Mouse (Mus musculus) heart, embryonic 10.5 days (tissue): Measurements from ENCODE around the gene Tmem239. TPM values are rescaled to one million over a fixed set of nuclear protein-coding genes. Genes with fewer than 3 reads are reported as not detected.
A peak's percentile ranks its signal among the peaks of the same experiment; 100 is the strongest.

Experiments used
- DNase-seq: peaks from one replicate; pipeline ENCODE4 v3.0.0-alpha.2; 2017; ENCODE audit warnings: low spot score
- H3K27ac ChIP-seq: fragments of 300-500 bp; sonication (generic); 2 replicates; pipeline ENCODE4 v1.5.1; 2016; ENCODE audit warnings: mild to moderate bottlenecking
- H3K27me3 ChIP-seq: fragments of 300-500 bp; sonication (generic); 2 replicates; pipeline ENCODE4 v1.6.1; 2016; ENCODE audit warnings: mild to moderate bottlenecking; ENCODE audit not compliant: poor library complexity, insufficient read depth, severe bottlenecking
- H3K36me3 ChIP-seq: fragments of 300-500 bp; sonication (generic); 2 replicates; pipeline ENCODE4 v1.6.1; 2016; ENCODE audit warnings: mild to moderate bottlenecking, moderate library complexity
- H3K4me1 ChIP-seq: fragments of 300-500 bp; sonication (generic); 2 replicates; pipeline ENCODE4 v1.6.1; 2016; ENCODE audit warnings: mild to moderate bottlenecking
- H3K4me3 ChIP-seq: fragments of 300-500 bp; sonication (generic); 2 replicates; pipeline ENCODE4 v1.5.1; 2016; ENCODE audit warnings: mild to moderate bottlenecking, moderate library complexity
- H3K9me3 ChIP-seq: fragments of 300-500 bp; sonication (generic); 2 replicates; pipeline ENCODE4 v1.6.1; 2016; ENCODE audit warnings: mild to moderate bottlenecking, moderate library complexity
- WGBS: fragments of 180-500 bp; shearing (Covaris S2); methylation state at CpG from one replicate; pipeline ENCODE4 v1.1.7; 2016; 5-methylcytosine and 5-hydroxymethylcytosine counted together
- polyA plus RNA-seq: library from polyadenylated mRNA; unstranded; fragments of >200 nt; fragmentation: Nextera tagmentation; extraction: Ambion mirVana; gene quantifications from 2 replicates; pipeline ENCODE4 v1.2.1, GENCODE M21; 2016

The Tmem239 gene
- polyA plus RNA-seq, 1 experiment from 2014 or later, result not detected

DNA sequence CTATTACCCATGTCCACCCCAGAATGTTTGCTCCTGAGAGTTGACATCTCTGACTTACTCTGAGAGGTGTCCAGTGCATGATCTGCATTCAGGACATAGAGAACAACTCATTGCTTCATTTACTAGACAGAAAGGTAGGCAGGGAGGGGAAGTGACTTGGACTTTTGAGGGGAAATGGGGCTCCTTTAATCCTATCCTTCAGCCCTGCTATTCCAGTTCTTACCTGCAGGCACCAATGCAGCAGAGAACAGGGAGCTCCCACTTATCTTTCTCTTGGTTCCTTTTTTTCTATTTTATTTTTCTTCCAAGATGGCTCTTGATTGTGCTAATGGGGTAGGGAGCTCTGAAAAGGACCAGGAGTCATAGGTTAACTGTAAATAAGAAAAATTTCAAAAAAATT is 42.2 kb downstream of the Tmem239 start:
- Histone ChIP-seq H3K4me3 (no peak overlapping the region), H3K9me3 (no peaks in the 10 kb centered on the region), H3K36me3 (peaks cover 12% of the 10 kb centered on the region), H3K27me3 (peaks cover 10% of the 10 kb centered on the region; the same call in 1 of the 2 replicates), H3K4me1 (peaks cover 27% of the 10 kb centered on the region), H3K27ac (no peak overlapping the region)
- DNase-seq, result no peak

DNA sequence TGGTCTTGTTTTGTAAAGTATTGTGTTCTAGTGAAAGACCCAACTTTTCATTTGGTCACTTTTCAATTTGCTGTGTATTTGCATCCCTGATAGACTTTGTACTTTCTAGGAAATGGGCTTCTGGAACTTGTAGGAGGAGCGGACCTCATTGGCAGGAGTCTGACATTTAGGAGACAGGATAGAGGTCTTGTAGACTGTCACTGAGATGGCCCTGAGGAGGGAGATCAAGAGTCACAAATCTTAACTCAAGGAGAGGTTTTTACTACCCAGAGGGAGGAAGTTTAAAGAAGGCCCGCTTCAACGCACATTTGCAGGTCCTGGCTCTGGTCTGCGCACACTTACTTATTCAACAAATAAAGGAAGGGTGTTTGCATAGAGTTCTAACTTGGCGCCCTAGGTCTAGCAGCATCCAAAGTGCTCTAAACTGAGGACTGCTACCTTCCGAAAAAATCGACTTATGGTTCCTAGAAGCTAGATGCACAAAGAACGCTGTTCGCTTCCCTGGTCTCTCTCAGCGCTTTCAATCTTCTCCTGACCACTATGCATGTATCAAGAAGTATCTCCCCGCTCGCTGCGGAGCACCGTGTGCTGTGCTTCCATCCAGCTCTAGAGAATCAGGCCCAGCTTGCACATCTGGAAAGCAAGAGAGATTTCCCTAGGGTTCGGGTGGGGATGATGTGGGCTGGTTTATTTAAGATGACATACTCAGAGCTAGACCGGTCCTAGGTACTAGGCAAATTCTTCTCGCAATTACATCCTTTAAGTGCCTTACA is 42.9 kb downstream of the Tmem239 start:
- Histone ChIP-seq H3K9me3 (no peaks in the 10 kb centered on the region), H3K4me1 (peaks cover 28% of the 10 kb centered on the region), H3K27me3 (peaks cover 10% of the 10 kb centered on the region; the same call in 1 of the 2 replicates), H3K4me3 (peak overlapping the region; percentile 80), H3K36me3 (peaks cover 4% of the 10 kb centered on the region), H3K27ac (no peak overlapping the region)
- WGBS, result 11% methylated on average over 17 of the region's 17 CpGs
- no peak for DNase-seq

DNA sequence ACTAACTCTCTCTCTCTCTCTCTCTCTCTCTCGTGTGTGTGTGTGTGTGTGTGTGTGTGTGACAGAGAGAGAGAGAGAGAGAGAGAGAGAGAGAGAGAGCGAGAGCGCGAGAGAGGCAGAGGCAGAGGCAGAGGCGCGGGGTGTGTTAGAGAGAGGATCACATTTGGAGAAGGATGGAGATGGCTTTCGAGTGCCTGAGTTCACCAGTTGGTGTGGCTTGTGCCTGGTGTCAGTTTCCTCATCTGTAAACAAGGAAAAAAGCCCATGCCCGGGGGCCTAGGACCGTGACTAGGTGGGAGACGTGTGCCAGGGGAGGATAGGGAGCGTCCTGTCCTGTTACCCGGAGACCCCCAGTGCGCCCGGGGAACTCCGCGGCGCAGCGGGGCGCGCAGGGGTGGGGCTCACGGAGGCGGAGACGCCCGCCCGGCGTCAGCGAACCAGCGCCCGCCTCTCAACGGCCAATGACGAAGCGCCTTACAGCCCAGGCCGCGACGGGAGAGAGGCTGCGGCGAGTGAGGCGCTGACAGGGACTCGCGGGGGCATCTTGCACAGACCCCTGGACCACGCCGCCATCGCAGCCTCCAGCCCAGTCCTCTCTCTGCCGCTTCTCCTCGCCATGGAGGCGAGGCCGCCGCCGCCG is 43.6 kb downstream of the Tmem239 start, which contains the start of gene Ptpra:
Gene Ptpra (plus strand): TSS at position 485 of the 640 bp plus-strand sequence.
- H3K27ac ChIP-seq, result peak within 1 kb of the TSS; percentile 92
- H3K4me3 ChIP-seq, result peak within 1 kb of the TSS; percentile 80
- H3K9me3 ChIP-seq, result no peaks in the 10 kb centered on the region
- DNase-seq, result peak; percentile 95
- WGBS, result 1% methylated on average over 49 of the region's 50 CpGs
- H3K36me3 ChIP-seq, result no peaks in the 10 kb centered on the region
- peaks cover 34% of the 10 kb centered on the region for H3K4me1 ChIP-seq
- peaks cover 10% of the 10 kb centered on the region; the same call in 1 of the 2 replicates for H3K27me3 ChIP-seq

DNA sequence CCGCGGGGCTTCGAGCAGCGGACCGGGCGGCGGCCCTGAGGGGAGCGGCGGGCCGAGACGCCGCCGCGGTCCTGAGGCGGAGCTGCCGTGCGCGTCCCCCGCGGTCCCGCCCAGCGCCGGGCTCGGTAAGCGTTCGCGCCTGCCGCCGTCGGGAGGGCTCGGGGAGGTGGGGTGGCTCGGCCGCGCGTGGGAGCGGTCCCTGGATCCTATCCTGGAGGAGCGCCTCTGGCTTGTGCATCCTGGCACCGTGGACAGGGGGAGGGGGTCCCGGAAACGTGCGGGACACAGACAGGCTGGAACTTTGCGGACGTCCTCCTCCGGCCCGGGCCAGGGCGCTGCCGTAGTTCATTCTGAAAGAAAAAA is 44.1 kb downstream of the Tmem239 start:
- no peaks in the 10 kb centered on the region for H3K36me3 ChIP-seq
- no peaks in the 10 kb centered on the region for H3K9me3 ChIP-seq
- peaks cover 37% of the 10 kb centered on the region for H3K4me1 ChIP-seq
- H3K27ac ChIP-seq, result peak overlapping the region; percentile 92
- WGBS, result under 1% methylated on average over 47 of the region's 47 CpGs
- H3K4me3 ChIP-seq, result peak overlapping the region; percentile 80
- DNase-seq, result peak; percentile 88
- peaks cover 10% of the 10 kb centered on the region; the same call in 1 of the 2 replicates for H3K27me3 ChIP-seq

DNA sequence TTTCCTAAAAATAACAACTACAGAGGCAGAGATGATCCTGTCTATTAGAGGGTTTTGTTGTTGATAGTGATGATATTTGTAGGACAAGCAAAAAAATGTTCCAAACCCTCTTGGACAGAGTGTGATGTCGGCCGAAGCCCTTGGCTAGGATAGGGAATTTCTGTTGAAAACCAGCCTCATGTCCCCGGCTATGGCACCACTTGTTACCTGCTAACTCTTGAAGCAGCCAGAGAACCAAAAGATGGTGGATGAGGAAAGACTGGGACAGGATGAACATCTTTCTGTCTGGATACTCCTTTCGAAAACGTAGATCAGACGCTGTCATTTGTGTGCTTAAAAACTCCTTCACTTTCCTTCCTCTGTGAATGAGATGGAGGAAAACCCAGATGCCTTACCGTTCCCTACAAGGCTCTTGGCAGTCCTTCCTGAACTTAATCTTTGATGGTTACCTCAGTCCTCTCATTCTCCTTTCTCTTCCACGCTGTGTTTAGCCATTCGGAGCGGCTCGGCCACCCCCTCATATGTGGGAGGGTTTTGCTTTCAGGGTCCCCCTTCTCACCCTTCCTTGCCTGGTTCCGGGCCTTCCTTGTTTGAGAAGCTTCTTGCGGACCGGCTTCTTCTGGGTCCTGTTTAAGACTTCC is 44.9 kb downstream of the Tmem239 start:
- Histone ChIP-seq H3K27ac (peak overlapping the region; percentile 92; the same call in 1 of the 2 replicates), H3K4me1 (peaks cover 40% of the 10 kb centered on the region), H3K9me3 (no peaks in the 10 kb centered on the region), H3K27me3 (peaks cover 10% of the 10 kb centered on the region; the same call in 1 of the 2 replicates), H3K4me3 (peak overlapping the region; percentile 80), H3K36me3 (no peaks in the 10 kb centered on the region)
- 66% methylated on average over 14 of the region's 14 CpGs for WGBS
- no peak for DNase-seq

DNA sequence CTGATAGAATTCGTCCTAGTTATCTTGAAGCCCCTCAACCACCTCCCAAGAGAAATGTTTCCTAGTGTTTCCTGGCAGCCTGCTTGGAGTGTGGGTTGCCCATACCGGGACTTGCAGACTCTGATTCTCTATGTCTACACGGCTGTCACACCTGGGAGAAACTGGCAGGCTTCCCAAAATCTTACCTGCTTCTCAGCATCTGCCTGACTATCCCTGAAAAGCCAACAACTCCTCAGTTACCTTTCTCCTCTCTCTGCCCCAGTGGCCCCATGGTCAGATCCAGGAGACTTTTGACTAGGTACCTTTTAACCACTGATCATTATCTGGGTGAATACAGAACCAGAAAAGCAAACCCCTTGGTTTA is 45.4 kb downstream of the Tmem239 start:
- H3K9me3 ChIP-seq, result no peaks in the 10 kb centered on the region
- WGBS, result 52% methylated on average over 3 of the region's 3 CpGs
- H3K4me1 ChIP-seq, result peaks cover 43% of the 10 kb centered on the region
- H3K36me3 ChIP-seq, result no peaks in the 10 kb centered on the region
- H3K4me3 ChIP-seq, result peak overlapping the region; percentile 80
- DNase-seq, result no peak
- peaks cover 10% of the 10 kb centered on the region; the same call in 1 of the 2 replicates for H3K27me3 ChIP-seq
- H3K27ac ChIP-seq, result no peak overlapping the region

DNA sequence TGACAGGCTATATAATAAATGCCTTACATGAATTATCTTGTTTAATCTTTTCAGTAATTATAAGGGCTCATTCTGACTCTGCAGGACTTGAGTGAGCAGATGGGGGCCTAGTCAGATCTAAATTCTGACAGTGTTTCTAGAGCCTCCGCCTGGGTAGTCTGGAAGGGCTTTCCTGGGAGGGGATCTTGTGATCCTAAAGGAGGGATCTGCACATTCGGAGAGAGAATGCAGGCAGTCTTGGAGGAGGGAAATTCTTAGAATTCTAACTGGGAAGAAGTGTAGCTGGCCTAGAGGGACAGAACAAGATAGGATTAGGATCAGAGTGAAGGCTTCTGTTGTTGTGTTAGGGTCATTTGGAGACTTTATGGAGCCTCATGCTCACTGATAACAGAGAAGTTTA is 46.0 kb downstream of the Tmem239 start:
- Histone ChIP-seq H3K4me1 (peaks cover 49% of the 10 kb centered on the region), H3K4me3 (no peak overlapping the region), H3K36me3 (no peaks in the 10 kb centered on the region), H3K9me3 (no peaks in the 10 kb centered on the region), H3K27ac (no peak overlapping the region), H3K27me3 (peaks cover 10% of the 10 kb centered on the region; the same call in 1 of the 2 replicates)
- no peak for DNase-seq
- WGBS, result 41% methylated on average over 2 of the region's 2 CpGs

DNA sequence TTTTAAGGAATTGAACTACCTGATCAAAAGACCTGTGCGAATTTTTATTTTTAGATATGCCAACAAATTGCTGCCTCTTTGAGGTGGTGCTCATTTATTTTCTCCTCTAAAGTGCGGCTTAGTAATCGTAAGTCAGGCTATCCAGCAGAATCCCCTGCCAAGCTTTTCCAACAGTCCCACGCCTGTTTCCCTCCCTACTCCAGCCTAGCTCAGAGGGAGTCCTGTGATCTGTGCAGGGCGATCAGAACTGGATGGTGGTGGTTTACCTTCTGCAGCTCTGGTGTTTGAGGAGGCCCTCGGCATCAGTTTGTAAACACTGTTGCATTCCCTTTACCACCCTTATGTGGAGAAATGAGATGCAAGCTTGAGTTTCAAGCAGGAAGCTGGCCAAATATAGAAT is 47.1 kb downstream of the Tmem239 start:
- H3K4me3 ChIP-seq, result no peak overlapping the region
- WGBS, result 68% methylated on average over 6 of the region's 6 CpGs

DNA sequence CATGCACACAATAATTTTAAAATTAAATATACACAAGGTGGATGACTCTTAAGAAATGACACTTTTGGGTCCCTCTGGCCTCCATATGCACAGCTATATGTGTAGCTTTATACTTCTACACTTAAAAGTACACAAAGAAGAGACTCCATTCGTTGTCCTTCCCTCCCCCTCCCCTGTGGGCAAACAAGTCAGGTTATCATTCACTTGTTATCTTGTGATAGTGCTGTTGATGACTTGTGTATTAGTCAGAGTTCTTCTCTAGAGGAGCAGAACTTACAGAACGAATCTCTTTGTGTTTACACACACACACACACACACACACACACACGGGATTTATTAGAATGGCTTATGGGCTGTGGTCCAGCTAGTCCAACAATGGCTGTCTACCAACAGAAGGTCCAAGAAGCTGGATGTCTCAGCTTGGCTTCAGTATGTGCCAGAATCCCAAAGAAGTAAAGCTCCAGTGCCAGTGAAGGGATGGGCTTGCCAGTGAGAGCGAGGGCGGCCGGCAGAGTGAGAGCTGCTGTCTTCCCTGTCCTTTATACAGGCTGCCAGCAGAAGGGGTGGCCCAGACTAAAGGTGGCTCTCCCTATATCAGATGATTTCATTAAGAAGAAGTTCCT is 48.6 kb downstream of the Tmem239 start:
- WGBS, result 73% methylated on average over 6 of the region's 6 CpGs
- H3K4me3 ChIP-seq, result no peak overlapping the region
- peaks cover 41% of the 10 kb centered on the region for H3K4me1 ChIP-seq
- no peaks in the 10 kb centered on the region for H3K27me3 ChIP-seq
- no peaks in the 10 kb centered on the region for H3K9me3 ChIP-seq
- DNase-seq, result no peak
- H3K36me3 ChIP-seq, result no peaks in the 10 kb centered on the region
- no peak overlapping the region for H3K27ac ChIP-seq

More for the DNA sequence above, 47.1 kb downstream of the Tmem239 start:
- Histone ChIP-seq H3K27me3 (peaks cover 9% of the 10 kb centered on the region; the same call in 1 of the 2 replicates), H3K9me3 (no peaks in the 10 kb centered on the region), H3K36me3 (no peaks in the 10 kb centered on the region), H3K4me1 (peaks cover 49% of the 10 kb centered on the region), H3K27ac (no peak overlapping the region)
- DNase-seq, result no peak

Other genes starting within 250 kb of the Tmem239 start
- gene Snrpb, start 227.1 kb upstream of the Tmem239 start, polyA plus RNA-seq, result 589 and 704 TPM in 2 replicates
- gene Tmc2, start 211.3 kb upstream of the Tmem239 start, polyA plus RNA-seq, result not detected in 2 replicates
- gene Nop56, start 132.0 kb upstream of the Tmem239 start, polyA plus RNA-seq, result 258 and 379 TPM in 2 replicates
- 198 and 238 TPM in 2 replicates for gene Idh3b, start 121.9 kb upstream of the Tmem239 start, polyA plus RNA-seq
- gene Ebf4, start 111.3 kb upstream of the Tmem239 start, polyA plus RNA-seq, result 0.42 and 1.1 TPM in 2 replicates
- 36.2 and 57.6 TPM in 2 replicates for gene Cpxm1, start 8.9 kb upstream of the Tmem239 start, polyA plus RNA-seq
- not detected in 2 replicates for gene Gm28372, start 1.2 kb upstream of the Tmem239 start, polyA plus RNA-seq
- 0.28 TPM in 1 of 2 replicates, not detected in the other for gene 1700020A23Rik, start 1.2 kb upstream of the Tmem239 start, polyA plus RNA-seq
- gene Vps16, start 17.9 kb downstream of the Tmem239 start, polyA plus RNA-seq, result 84.5 and 91.1 TPM in 2 replicates
- gene Pced1a, start 18.2 kb downstream of the Tmem239 start, polyA plus RNA-seq, result 8.2 and 13.6 TPM in 2 replicates
- gene Ptpra, start 43.8 kb downstream of the Tmem239 start, polyA plus RNA-seq, result 73.3 and 85.5 TPM in 2 replicates
- gene Mrps26, start 157.3 kb downstream of the Tmem239 start, polyA plus RNA-seq, result 91.5 and 105 TPM in 2 replicates
- not detected in 2 replicates for gene Oxt, start 169.7 kb downstream of the Tmem239 start, polyA plus RNA-seq
- gene Avp, start 176.1 kb downstream of the Tmem239 start, polyA plus RNA-seq, result 0.33 and 1.2 TPM in 2 replicates
- 18.9 and 19.6 TPM in 2 replicates for gene Fastkd5, start 223.5 kb downstream of the Tmem239 start, polyA plus RNA-seq
- 10.8 and 14.2 TPM in 2 replicates for gene Ubox5, start 223.6 kb downstream of the Tmem239 start, polyA plus RNA-seq
- 1.2 and 1.7 TPM in 2 replicates for gene Lzts3, start 236.3 kb downstream of the Tmem239 start, polyA plus RNA-seq